Mouse (Mus musculus): ENCODE data around the gene Hectd3. TPM values are rescaled to one million over a fixed set of nuclear protein-coding genes. Genes with fewer than 3 reads are reported as not detected.

Gene Hectd3
- polyA plus RNA-seq (2017; shearing (Covaris generic)), result 1 to 10 TPM; 8.8 to 8.9 TPM

DNA sequence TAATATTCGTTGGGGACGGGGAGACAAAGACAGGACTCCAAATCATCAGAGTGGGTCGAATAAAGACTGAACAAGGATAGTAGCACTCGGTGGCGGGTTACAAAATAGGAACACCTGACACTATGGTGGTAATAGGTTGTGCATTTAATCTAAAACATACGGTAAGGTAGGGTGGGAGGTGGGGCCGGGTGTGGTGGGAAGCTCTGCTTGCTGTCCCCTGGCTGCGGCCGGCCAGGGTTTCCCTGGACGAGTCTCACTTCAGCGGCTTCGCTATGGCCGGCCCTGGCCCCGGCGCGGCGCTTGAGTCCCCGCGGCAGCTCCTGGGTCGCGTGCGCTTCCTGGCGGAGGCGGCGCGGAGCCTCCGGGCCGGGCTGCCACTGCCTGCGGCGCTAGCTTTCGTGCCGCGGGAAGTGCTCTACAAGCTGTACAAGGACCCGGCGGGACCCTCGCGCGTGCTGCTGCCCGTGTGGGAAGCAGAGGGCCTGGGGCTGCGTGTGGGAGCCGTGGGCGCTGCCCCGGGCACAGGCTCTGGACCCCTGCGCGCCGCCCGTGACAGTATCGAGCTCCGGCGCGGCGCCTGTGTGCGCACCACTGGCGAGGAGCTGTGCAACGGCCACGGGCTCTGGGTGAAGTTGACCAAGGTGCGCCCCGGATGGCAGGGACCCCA lies at the start of gene Hectd3:
Gene Hectd3, plus strand, starts transcription at position 187 of the 667 bp plus-strand sequence.
- ATAC-seq, result peak; percentile 46

DNA sequence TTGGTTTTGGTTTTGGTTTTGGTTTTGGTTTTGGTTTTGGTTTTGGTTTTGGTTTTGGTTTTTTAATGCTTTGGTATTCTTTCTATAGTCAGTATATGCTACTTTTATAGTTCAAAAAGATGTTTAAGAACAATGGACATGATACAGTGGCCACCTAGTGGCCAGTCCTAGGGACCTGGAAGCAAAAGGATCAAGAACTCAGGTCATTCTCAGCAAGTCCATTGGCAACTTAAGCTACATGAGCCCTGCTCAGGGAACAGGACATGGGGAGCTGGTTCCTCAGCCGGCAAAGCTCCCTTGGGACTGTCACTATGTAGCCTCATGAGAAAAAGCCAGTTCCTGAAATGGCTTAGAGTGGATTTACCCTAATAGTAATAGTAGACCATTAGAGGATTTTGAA lies 43.5 kb upstream of the Hectd3 start:
- ATAC-seq, result peak; percentile 34

DNA sequence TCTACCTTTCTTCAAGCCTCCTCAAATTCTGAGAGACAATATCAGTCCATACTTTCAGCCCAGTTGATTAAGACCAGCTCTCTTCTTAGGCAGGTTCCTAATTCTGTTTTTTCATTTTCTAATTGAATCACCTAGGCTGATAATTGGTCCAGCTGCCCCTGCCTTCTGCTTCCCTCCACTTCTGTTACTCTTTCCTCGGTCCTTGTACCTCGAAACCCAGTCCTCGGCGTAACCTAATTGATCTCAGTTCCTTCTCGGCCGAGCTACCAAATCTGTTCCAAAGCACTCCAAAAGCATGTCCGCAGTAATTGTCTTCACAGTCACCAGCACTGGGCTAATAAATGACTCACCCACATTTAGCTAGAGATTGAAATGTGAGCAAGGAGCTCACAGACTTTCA lies 40.2 kb upstream of the Hectd3 start:
- no peak for ATAC-seq

DNA sequence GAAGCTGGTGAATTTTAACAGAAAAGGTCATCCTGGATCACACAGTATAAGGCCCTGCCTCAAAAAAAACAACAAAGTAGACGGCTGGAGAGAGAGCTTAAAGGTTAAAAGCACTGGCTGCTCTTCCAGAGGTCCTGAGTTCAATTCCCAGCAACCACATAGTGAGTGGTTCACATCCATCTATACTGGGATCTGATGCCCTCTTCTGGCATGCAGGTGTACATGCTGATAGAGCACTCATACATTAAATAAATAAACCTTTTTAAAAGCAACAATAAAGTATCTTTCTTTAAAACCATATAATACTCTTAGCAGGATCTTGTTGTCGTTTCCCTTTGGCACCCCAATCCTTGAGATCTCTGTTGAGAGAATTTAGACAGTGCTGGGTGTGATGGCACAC lies 18.6 kb upstream of the Hectd3 start:
- no peak for ATAC-seq

DNA sequence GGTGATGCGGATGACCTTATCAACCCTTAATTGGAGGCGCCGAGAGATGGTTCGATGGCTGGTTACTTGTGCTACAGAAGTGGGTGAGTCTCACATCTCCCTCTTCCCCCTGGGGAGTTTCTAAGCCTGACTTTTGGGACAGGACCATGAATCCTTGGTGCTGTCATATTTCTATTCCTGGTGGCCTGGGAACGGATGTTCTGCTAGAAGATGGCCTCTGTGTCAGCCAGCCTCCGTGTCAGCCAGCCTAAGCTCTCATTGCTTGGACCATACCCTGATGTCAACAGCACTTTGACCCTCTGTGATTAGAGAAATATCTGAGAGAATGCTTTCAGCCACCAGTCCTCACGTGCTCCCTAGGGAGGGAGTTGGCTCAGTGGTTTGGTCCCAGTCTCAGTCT lies 9.4 kb upstream of the Hectd3 start:
- ATAC-seq, result no peak

DNA sequence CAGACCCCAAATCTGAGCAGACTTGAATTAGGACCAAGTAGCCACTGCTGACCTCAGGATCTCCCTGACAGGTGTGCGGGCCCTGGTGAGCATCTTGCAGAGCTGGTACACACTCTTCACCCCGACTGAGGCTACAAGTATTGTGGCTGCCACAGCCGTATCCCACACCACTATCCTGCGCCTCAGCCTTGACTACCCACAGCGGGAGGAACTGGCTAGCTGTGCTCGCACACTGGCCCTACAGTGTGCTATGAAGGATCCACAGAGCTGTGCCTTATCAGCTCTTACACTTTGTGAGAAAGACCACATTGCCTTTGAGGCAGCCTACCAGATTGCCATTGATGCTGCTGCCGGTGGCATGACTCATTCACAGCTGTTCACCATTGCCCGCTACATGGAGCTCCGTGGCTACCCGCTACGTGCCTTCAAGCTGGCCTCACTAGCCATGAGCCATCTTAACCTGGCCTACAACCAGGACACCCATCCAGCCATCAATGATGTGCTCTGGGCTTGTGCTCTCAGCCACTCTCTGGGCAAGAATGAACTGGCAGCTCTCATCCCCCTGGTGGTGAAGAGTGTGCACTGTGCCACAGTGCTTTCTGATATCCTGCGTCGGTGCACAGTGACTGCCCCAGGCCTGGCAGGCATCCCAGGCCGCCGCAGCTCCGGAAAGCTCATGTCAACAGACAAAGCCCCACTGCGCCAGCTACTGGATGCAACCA lies 8.6 kb upstream of the Hectd3 start:
- peak; percentile 78 for ATAC-seq

DNA sequence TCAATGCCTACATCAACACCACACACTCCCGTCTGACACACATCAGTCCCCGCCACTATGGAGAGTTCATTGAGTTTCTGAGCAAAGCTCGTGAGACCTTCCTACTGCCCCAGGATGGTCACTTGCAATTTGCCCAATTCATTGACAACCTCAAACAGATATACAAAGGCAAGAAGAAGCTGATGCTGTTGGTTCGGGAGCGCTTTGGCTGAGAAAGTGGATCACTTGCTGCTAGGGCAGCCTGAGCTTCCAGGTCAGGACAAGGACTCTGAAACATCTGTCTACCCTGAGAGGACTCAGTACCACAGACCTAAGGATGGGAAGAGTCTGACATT lies 8.0 kb upstream of the Hectd3 start:
- no peak for ATAC-seq

DNA sequence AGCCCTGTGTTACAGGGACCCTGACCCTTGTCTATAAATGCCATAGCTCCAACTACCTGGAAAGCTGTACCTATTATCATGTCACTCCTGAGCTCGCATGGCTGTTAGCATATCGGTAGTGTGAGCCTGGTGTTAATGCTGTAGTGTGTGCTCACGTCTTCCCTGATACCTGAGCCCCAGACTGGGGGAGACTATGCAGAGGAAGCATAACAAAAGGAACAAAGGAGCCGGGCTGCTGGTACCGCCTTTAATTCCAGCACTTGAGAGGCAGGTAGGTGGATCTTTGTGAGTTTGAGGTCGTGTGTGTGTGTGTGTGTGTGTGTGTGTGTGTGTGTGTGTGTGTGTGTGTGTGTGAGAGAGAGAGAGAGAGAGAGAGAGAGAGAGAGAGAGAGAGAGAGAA lies 5.4 kb upstream of the Hectd3 start:
- no peak for ATAC-seq

DNA sequence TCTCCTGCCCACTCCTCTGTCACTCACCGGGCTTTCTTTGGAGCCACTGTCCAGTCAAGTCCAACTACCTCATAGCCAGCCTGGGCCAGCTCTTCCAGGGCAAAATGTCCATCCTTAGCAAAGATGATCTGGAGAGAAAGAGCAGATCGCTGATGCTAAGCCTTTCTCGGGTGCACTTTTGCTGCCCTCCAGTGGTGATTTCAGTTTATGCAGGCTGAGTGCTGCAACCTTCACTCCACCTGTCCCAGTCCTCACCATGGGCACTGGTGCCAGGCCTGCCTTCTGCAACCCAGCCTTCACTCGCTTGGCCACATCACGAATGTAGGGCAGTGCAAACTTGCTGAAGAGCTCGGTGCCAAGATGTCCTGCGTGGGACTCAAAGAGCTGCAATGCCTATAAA lies 3.8 kb upstream of the Hectd3 start:
- ATAC-seq, result peak; percentile 39

DNA sequence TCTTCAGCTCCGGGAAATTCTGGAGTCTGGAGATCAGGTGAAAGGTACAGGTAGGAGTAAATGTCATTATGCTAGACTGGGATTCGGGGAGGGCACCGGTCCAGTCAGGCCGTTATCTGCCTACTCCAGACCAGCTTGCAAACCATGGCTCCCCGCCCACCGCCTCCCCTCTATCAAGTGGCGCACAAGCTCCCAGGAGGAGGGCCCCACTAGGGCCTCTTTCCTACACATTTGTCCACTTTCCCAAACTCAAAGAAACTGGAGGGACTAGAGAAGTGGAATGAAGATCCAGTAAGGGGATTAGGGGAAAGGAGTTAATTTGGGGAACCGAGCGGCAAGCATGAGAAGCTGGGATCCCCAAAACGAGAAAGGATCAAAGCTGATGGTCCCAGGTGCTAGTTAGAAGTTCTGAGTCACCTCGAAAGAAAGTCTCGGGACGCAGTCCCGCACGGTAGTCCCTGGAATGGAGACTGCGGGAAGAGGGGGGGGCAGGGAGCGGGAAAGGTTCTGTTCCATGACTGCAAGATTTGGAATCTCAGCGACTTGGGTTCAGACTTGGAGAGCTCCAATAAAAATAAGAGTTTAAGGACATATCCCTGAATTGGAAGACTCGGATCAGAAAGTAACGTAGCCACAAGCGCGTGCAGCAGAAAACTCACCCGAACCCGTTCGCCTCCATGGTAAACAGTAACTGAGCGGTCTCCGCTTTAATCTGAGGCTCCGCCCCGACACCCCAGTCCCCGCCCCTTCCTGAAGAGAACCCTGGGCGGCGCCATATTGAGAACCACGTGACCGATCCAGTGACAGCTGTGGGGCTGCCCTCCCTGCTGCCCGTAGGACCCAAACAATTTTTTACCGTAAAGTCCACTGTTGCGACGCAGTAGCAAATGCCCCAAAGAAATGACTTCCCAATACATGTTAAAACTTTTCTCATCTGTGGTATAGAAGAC lies 1.2 kb upstream of the Hectd3 start, which contains the start of gene Urod:
Gene Urod, minus strand, starts transcription at position 742 of the 950 bp plus-strand sequence.
- ATAC-seq, result peak; percentile 92

DNA sequence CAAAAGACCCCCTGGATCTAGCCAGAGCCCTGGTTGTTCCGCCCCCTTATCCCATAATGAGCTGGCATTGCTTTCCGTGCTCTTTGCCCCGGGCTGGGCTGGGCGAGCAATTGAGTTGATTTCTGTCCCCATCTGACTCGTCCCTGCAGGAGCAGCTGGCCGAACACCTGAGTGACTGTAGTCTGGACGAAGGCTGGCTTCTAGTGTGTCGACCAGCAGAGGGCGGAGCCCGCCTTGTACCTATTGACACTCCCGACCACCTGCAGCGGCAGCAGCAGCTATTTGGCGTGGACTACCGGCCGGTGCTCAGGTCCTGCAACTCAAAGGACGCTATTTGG lies 650 bp downstream of the Hectd3 start:
- no peak for ATAC-seq

DNA sequence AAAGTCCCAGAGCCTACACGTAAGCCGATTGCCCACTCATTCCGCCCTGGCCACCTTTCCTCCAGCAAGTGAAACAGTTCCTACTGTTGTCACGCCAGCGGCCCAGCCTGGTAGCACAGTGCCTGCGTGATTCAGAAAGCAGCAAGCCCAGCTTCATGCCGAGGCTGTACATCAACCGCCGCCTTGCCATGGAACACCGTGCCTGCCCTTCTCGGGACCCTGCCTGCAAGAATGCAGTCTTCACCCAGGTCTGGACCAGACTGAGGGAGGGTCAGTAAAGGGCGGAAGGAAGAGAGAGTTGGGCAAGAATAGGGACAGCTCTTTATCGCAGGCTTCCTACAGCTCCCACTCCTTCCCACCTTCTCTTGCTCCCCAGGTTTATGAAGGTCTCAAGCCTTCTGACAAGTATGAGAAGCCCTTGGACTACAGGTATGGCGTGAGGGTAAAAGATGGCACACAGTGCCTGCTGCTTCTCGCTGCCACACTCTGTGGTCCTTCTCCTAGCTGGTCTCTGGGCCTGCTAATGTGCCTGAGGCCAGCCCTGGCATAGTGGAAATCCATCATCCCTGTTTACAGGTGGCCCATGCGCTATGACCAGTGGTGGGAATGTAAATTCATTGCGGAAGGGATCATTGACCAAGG lies 4.5 kb downstream of the Hectd3 start:
- ATAC-seq, result no peak

DNA sequence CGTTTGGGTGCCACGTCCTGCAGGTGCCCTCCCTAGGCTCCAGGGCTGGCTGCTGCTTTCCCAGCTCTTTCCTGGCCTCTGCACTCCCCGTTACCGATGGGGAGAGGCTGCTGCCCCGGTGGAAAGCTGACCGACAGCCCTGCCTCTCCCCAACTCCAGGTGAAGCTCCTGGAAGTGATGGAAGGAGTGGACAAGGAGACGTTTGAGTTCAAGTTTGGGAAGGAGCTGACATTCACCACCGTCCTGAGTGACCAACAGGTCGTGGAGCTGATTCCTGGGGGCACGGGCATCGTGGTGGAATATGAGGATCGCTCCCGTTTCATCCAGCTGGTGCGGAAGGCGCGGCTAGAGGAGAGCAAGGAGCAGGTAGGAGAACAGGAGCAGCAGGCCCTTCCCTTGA lies 6.8 kb downstream of the Hectd3 start:
- ATAC-seq, result no peak

DNA sequence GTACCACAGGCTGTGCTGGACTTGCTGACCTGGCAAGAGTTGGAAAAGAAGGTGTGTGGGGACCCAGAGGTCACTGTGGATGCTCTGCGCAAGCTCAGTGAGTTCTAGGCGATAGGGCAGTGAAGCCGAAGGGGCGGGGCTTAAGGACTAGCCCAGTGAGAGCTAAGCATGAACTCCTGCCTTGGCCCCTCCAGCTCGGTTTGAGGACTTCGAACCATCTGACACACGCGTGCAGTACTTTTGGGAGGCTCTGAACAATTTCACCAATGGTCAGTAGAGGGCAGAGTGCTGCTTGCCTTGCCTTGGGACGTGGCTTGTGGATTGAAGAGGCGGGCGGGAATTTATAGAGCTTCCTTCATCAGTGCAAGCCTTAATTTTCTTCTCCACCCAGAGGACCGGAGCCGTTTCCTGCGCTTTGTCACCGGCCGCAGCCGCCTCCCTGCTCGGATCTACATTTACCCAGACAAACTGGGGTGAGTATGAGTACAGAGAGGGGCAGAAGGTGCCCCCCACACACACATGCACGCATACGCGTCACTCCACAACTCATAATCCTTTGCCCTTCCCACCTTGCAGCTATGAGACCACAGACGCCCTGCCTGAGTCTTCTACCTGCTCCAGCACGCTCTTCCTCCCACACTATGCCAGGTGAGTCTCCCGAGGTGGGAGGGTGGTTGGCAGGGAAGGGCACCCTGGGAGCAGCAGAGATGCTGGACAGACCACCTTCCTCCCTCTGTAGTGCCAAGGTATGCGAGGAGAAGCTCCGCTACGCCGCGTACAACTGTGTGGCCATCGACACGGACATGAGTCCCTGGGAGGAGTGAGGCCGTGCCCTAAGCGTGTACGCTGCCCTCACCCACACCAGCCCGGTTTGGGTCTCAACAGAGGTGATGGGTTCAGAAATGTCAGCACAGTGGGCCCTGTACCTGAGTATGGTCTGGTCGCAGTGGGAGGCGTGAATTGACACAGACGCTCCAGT lies 7.7 kb downstream of the Hectd3 start:
- ATAC-seq, result no peak

DNA sequence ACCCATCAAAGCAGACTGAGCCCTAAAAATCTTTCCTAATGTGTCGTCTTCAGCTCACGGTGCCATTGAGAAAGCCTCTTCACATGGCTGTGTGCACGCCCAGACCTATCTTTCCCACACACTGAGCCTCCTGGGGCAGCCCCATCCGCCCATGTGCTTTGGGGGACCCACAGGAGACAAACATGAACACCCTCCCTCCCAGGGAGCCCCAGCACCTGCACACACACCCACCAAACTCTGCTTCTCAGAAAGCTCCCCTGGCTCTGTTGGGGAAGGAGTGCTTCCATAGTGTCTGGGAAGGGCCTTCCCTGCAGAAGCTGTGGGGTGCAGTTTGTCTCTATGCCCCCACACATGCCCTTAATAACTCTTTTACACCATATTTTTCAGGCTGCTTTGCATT lies 9.5 kb downstream of the Hectd3 start:
- no peak for ATAC-seq

DNA sequence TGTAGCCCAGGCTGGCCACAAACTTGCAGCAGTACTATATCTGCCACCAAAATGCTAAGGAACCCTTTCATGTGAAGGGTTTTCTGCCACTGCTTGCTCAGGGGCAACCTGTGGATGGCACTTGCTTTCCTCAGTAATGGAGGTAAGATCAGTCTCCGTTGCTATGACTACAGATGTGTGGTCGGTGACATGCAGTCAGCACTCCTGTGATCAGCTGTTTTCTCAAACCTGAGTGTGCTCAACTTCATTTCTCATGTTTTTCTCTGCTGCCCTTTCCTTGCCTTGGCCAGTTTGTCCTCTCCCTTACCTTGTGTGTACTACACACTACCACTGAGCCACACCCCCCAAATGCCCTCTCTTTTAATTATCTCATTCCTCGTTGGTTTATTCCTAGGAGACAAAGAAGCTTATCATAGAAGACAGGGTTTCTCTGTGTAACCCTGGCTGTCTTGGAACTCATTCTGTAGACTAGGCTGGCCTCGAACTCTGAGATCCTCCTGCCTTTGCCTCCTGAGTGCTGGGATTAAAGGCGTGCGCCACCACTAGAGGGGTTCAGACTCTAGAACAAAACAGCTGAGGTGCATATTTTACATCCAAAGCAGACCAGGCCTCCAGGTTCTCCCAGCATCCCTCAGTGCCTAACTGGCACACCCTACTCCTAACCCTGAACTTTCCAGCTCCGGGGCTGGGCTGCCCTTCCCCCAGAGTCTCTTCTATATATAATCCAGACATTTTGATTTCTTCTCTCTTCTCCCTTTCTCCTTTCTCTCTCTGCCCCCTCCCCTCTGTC lies 10.7 kb downstream of the Hectd3 start:
- ATAC-seq, result no peak

DNA sequence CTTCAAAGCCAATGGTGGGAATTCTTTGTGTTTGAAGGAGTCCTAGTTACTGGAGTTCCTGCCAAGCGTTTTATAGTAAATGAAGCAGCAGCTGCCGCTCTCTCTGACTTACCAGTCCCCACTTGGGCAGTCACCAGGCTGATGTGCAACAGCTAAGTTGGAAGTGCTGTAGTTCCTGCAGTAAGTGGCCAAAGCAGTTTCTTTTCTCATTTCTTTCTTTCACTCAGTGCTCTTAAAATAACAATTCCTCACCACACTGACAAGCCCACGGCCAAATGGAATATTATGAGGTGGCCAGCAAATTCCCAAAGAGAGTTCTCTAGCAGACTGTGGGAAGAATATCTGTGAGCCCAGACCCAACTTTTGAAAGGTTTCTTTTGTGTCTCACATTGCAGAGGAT lies 11.9 kb downstream of the Hectd3 start:
- ATAC-seq, result no peak

DNA sequence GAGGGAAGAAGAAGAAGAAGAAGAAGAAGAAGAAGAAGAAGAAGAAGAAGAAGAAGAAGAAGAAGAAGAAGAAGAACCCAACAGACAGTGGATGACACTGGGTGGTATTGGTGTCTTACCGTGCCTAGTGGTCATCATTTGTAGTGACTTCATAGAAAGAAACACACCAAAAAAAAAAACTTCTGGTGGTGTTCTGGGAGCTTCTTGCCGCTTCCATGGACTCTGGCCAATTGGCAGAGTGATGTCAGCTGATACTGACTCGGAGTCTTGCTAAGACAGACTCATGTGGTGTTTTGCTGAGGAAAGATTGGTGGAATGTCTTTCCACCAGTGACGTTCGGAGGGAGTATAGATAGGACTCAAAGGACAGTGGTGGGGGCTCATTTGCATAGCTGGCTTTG lies 15.1 kb downstream of the Hectd3 start:
- no peak for ATAC-seq

DNA sequence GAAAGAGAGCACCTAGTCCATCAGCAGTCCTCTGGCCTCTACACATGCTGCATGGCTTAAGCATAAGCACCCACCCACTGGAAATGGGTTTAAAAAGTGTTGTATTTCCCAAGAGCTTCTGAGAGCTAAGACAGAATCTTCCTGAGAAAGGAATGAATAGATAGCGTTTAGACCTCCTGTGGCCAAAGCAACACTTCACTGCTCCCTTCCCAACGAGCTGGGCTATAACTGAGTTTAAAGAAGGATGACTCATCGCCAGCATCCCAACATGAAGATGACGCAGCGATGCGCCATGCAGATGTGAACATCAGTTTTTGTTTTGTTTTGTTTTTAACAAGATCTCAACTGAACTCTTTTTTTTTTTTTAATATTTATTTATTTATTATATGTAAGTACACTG lies 18.5 kb downstream of the Hectd3 start:
- ATAC-seq, result no peak

DNA sequence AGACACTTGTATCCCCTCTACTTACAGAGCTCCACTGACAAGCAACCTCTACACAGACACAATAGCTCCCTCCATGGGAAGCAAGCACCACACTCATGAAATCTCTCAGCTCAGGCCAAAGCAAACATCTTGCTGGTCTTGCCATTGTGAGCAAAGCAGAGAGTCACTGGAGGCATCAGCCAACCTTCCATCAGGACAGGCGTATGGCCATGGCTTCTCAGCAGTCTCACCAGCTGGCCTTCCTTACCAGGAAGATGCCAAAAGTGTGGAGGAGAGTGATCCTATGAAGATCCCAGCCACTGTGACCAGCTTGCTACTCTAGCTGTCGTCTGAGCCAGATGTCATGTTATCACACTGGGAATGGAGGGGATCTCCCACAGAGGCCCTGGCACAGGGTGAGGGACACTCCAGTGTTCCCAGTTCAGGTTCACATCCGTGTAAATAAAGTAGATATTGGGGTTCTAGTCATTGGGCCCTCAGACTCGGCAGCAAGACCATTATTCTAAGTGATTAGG lies 19.8 kb downstream of the Hectd3 start:
- no peak for ATAC-seq

DNA sequence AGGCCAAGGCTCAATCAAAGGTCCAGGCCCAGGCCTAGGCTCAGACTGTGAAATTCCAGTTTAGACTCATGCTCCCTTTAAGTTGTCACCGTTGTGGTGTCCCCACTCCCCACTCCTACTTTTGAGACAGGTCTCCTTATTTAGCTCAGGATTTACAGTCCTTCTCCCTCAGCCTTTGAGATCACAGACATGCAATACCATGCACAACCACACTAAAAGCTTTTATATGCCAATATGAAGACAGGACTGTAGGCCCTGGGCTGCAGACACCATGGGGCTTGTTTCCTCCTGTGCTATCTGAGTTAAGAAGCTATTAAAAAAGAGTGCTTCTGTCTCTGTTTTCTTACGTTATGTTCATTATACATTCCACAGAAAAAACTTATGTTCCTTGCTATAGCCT lies 22.6 kb downstream of the Hectd3 start:
- ATAC-seq, result no peak

Measured in CD4-positive, CD25-positive, alpha-beta regulatory T cell, adult 4 months (primary cell).